Mouse (Mus musculus) testis, postnatal 10 days (tissue): ENCODE results near the gene Hoxa13.

Experiments used
- DNase-seq: peaks from one replicate; pipeline ENCODE4 v3.0.0; 2021; ENCODE audit warnings: low spot score

The Hoxa13 gene

GRCm38 (mm10) chr6:52260654-52261575 is at the start of gene Hoxa13:
TSS of gene Hoxa13 (minus strand) at chr6:52260880.
- no peak for DNase-seq

DNA sequence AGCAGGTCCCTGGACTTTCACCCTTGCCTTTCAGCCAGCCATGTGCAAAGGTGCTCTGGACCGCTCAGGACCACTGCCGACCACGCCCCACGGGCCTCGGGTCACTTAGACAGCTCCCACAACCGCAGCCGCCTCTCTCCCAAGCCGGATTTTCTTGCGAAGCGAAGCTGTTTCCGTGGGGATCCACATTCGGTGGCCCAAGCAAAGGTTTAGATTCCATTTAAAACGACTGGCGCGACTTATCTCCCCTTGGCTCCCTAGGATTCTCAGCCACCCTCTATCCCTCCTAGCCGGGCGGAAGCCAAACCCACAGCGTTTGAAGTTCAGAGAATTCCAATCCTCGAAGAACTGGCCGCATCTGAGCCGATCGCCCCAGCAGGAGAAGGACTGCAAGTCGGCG is 49.7 kb upstream of the Hoxa13 start:
- no peak for DNase-seq

DNA sequence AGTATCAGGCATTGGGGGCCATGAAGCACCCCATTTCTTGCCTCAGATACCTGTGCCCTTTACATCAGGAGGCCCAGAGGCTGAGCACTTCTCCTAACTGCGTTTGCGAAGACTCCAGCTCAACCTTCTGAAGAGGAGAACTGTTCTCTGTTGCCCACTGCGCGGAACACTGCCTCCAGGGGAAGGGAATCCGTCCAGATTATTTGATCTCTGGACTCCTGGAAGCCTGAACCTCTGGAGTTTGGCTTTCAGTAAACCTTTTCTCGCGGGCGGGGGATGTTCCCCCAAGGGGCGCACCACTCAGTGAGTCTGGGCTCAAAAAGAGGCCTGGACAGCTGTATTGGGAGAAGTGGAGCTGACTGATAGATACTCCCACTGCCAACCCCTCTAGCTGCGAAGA is 49.1 kb upstream of the Hoxa13 start:
- DNase-seq, result no peak

DNA sequence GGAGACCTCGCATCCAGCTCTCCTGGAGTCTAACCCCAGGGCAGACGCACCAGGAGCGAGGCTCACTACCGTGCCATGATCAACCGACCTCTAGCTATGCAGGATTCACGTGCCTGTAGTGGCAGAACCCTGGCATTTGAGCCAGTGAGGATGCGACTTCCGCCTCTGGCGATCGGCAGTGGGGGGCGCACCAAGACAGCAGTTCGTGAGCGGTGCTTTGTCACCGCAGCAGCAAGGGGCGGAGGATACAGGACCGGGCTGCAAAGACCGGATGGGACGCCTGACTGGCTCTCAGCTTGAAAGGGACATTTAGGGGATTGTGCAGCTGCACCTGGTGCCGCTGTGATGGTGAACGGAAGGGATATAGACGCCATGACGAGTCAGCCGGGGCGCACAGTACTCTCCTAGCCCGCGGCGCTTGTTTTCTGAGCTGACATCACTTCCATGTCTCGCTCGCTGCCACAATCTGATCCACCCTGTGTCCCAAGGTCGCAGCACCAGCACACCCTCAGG is 45.3 kb upstream of the Hoxa13 start:
- peak; percentile 73 for DNase-seq

GRCm38 (mm10) chr6:52303426-52303825 is 42.7 kb upstream of the Hoxa13 start:
- no peak for DNase-seq

DNA sequence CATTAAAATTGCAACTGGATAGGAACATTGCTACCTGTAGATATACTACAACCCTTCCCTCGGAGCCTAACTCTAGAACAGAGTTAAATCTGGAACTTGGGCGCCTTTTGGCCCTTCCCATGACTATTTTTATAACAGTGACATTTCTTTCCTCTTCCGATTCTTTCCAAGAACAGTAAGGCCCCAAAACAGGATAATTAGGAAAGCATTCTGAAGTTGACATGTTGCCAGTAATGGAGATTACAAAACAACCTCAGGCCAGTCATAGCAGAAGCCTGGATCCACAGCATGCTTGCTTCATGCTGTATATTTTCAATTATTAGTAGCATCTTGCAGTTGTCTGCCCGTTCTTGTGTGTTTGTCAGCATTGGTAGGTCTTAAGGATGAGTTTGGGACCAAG is 40.1 kb upstream of the Hoxa13 start:
- no peak for DNase-seq

- DNase-seq, result no peak
Measured at GRCm38 (mm10) chr6:52298511-52298910, 37.8 kb upstream of the Hoxa13 start.

GRCm38 (mm10) chr6:52294616-52295015 is 33.9 kb upstream of the Hoxa13 start:
- DNase-seq, result no peak

GRCm38 (mm10) chr6:52292328-52292727 is 31.6 kb upstream of the Hoxa13 start:
- DNase-seq, result no peak

- no peak for DNase-seq
Measured at GRCm38 (mm10) chr6:52291021-52291860, 30.6 kb upstream of the Hoxa13 start.

- DNase-seq, result no peak
Measured at GRCm38 (mm10) chr6:52290186-52290585, 29.5 kb upstream of the Hoxa13 start.

DNA sequence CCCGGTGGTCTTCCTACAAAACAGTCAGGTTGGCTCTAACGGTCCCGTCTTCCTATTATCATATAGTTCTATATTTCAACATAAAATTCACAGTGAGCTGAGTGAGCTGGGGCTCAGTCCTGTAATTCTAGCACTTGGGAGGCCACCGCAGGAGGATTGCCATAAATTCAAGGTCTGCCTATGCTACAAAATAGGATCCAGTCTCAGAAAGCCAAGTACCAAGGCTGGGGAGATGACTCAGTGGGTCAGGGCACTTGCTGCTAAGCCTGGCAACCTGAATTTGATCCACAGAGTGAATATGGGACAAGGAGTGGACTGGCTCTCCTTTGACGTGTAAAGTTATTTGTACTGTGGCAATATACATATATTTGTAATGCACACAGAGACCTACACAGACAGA is 23.2 kb upstream of the Hoxa13 start:
- no peak for DNase-seq

DNA sequence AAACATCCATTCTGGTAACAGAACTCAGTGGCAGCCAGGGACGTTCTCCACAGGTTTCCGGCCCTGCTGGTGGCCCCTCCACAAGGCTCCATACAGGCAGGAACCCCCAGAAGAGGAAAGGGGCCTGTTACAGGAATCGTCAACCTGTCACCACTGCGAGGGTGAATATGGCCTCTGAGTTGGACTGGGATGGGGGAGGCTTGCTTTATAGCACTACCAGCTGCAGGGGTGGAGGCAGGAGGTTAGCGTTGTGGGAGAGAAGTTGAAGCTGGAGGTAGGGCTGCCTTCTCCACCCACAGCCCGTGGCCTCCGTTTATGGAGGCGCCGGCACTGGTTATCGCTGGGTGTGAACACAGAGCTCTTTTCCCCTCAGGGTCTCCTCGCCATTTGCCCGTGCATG is 20.4 kb upstream of the Hoxa13 start:
- no peak for DNase-seq

GRCm38 (mm10) chr6:52276920-52277319 is 16.2 kb upstream of the Hoxa13 start:
- DNase-seq, result no peak

DNA sequence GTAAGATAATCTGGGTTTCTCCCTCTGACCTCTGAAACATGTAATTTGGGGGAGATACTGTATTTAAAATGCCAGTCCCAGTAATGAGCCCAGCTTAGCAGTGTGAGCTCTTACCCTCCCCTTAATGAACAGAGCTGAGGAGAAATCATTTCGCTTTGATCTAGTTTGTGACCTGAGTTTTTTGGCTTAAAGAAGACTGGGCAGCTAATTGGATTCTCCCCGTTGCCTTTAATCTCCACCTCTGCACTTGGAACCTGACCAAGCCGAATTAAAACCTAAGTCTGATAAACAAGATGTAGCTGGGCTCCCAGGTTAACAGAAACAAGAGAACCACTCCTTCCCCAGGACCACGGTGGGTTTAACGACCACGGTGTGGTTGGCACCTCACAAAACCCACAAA is 15.7 kb upstream of the Hoxa13 start:
- DNase-seq, result no peak

- DNase-seq, result no peak
Measured at GRCm38 (mm10) chr6:52275563-52276280, 15.0 kb upstream of the Hoxa13 start.

- DNase-seq, result no peak
Measured at GRCm38 (mm10) chr6:52274576-52274975, 13.9 kb upstream of the Hoxa13 start.

- no peak for DNase-seq
Measured at GRCm38 (mm10) chr6:52273656-52274280, 13.1 kb upstream of the Hoxa13 start.

- no peak for DNase-seq
Measured at GRCm38 (mm10) chr6:52272766-52273655, 12.3 kb upstream of the Hoxa13 start.
